Mouse (Mus musculus) ovary, postnatal 10 days (tissue): ENCODE measurements at regions not wholly inside any gene's neighbourhood (a gene's known extent, or its start where the extent isn't known, plus 50 kb on each side); places are given as distances from the start of the nearest gene placed in this dataset.

Experiments
- DNase-seq: peaks from one replicate; pipeline ENCODE4 v3.0.0; 2022; ENCODE audit warnings: low spot score

- DNase-seq, result no peak
These were observed 380.9 kb downstream of the Gm9195 start for GRCm38 (mm10) chr14:72110689-72111088.

DNA sequence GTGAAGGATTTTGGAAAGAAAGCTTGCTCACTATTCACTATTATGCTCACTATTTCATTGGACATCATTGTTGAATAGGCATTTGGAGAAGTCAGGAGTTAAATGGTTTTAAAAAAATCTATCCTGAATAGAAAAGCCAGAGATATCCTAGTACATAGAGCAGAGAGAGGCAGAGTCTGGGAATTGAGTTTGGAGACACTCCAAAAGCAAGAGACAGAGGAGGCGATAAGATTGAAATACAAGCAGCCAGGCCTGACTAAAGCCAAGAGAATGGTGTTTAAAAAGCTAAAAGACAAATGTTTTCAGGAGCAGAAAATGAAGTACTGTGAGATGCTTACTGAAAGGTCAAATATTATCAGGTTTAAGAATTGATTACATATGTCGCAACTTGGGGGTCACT, 400.1 kb downstream of the Gm9195 start:
- DNase-seq, result no peak

GRCm38 (mm10) chr14:72081473-72081872, 410.2 kb downstream of the Gm9195 start:
- no peak for DNase-seq

- DNase-seq, result no peak
These were observed 427.4 kb downstream of the Gm9195 start for GRCm38 (mm10) chr14:72064111-72064812.

DNA sequence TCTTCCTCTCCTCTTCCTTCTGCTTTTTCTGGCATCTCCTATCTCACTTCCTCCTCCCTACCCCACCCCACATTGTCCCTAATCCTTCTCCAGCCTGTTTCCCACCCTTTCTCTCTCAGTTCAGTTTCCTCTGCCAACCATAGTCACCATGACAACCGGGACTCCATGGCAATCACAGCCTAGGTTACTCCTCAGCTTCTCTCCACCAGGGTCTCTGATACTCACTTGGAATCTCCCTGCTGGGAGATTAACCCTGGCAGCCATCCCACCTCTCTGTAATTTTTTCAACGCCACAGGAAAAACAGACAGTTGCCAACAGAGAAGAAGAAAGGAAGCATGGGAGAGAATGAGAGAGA, 448.8 kb downstream of the Gm9195 start:
- no peak for DNase-seq

DNA sequence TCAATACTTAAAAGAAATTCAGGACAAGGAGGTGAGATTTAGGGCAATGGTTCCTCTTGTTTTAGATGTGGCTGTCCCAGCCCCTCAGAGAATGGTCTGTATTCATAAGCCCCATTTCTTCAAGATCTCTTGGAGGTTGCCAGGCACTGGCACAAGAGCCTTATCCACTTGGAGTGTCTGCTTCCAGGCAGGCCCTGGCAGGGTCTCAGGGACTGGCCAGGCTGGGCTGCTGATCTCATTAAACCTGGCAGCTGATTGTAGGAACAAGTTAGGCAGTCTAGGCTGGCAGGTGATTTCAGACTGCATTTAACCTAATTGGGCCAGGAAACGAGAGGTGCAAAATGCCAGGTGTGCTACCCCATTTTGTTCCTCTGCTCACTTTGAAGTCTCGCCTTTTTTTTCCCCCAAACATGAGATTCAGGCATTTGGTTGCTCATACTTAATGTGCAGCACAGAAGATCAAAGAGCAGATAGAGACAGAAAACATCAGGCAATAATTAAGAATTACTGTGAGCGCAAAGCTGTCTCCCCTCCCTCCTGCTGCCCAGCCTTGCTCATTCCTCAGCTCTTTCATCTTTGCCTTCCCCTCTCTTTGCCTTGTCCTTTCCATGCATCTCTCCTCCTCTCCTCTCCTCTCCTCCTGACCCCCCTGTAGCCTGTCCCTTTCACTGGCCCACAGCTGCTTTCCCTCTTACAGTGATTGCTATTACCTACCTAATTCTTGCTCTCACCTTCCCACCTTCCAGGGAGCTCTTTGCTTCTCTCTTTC, 449.3 kb downstream of the Gm9195 start:
- no peak for DNase-seq

DNA sequence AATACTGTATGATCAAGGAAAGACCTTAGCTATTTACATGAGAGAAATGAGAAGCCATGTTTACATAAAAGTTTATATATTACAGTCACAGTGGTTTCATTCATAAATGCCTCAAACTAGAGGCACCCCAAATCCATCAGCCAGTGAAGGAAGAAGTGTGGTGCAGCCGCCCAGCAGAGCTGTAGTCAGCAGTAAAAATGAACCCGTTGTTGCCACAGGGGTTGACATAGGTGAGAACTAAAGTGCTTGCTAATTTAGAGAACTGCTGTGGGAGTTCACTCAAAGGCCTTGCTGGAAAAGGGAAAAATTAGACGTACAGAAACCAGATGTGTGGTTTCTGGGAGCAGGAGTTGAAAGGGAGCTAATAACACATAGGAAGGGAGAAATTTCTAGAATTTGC, 461.2 kb downstream of the Gm9195 start:
- no peak for DNase-seq

GRCm38 (mm10) chr14:72027362-72028020, 464.1 kb downstream of the Gm9195 start:
- DNase-seq, result no peak

GRCm38 (mm10) chr14:72004371-72004770, 487.3 kb downstream of the Gm9195 start:
- no peak for DNase-seq

- DNase-seq, result no peak
These were observed 489.2 kb downstream of the Gm9195 start for GRCm38 (mm10) chr14:72002205-72003138.

DNA sequence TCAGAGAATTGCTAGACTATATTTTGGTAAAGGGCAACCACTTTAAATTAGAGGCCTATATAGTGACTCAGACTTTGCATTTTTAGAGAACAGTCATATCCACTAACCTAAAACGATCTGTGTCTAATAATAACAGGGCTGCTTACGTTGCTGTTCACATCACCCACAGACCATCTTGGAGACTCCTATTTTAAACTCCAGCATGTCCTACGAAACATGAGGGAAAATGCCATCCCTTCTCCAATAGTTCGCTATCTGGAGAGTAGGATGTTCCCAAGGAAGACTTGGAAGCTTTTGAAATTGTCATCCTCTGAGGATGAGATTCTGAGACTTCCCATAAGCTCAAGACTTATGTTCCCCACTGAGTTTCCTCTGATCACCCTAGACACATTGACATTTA, 518.6 kb downstream of the Gm9195 start:
- DNase-seq, result no peak

GRCm38 (mm10) chr14:71972521-71972920, 519.1 kb downstream of the Gm9195 start:
- DNase-seq, result no peak

- DNase-seq, result no peak
These were observed 524.0 kb downstream of the Gm9195 start for GRCm38 (mm10) chr14:71967646-71968045.

GRCm38 (mm10) chr14:71963389-71964169, 528.1 kb downstream of the Gm9195 start:
- no peak for DNase-seq

DNA sequence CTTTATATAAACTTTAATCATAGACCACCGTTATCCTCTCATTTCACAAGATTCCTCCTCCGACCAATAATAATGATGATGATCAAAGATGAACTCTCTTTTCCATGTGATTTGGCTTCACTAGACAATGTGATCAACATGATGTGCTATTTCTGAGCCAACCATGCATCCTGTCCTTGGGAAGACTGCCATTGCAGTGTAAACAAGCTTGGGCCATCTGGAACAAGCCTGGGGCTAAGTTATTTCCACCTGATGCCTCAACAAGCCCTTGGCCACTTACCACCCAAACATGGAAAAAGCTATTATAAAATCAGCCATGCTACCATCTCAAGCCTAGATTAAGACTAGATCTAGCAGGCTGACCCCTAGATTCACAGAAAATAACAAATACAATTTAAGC, 542.9 kb downstream of the Gm9195 start:
- DNase-seq, result no peak

- DNase-seq, result no peak
These were observed 554.5 kb downstream of the Gm9195 start for GRCm38 (mm10) chr14:71937157-71937485.

GRCm38 (mm10) chr14:71936373-71937156, 555.1 kb downstream of the Gm9195 start:
- DNase-seq, result no peak

DNA sequence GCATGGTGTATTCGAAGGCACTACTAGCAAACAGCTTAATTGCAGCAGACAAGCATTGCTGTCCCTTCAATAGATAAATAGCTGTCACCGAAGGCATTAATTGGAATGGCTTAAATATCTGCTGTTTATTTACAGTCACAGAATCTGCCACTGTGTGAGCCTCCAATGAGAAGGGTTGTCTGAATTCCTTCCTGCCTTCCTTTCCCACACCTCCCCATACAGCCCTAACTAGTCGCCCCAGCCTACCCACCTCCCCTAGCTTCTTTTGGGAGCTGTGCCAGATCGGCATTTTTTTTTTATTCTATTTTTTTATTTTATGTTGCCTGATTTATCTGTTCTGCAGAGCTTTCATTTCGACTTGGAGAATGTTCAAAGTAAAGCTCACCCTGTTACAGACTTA, 575.7 kb downstream of the Gm9195 start:
- DNase-seq, result no peak

- no peak for DNase-seq
These were observed 580.7 kb downstream of the Gm9195 start for GRCm38 (mm10) chr14:71910936-71911335.

DNA sequence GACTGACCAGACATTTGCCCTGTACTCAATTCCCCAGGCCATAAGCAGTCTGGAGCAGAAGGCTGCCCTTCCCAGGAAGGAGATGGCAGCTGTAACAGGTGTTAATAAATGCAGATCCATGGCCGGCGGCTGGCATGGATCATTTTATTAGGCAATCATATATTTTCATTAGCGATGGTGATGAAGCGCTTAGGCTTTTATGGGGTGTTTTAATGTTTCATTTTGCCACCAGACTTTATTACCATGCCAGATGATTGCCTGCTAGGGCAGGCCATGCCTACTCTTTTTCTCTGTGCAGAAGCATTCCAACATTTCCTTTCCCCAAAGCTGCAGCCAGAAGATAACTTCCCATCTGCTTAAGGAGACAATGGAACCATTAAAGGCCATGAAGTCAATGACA, 596.2 kb downstream of the Gm9195 start:
- DNase-seq, result no peak

DNA sequence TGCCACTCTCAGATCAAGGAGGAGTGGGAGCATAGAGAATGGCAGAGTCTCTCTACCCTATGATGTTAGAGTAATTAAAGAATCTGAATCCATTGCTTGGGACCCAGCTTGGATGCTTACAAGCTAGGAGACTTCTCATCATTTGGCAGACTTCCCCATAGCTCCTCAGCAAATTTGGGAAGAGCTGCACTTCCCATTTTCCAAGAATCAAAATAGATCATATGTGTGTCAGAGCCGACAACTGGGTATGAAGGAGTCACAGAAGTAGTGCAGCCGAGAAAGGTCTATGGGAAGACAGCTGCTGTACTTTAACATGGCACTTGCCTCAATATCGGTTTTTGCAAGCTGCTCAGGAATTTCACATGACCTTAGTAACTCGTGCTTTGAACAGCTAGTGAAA, 596.8 kb downstream of the Gm9195 start:
- no peak for DNase-seq
